Mouse (Mus musculus) liver, adult 2 months (tissue): ENCODE data around the gene Tmprss4. TPM values are rescaled to one million over a fixed set of nuclear protein-coding genes. Genes with fewer than 3 reads are reported as not detected.

Experiments
- DNase-seq: peaks from one replicate; pipeline ENCODE4 v3.0.0-alpha.2; 2011; ENCODE audit warnings: low read depth, low spot score; ENCODE audit errors: extremely low read depth
- H3K27ac ChIP-seq: fragments of 200-500 bp; replicated peaks from 2 replicates; pipeline ENCODE4 v1.5.1; 2012; ENCODE audit warnings: low read depth, mild to moderate bottlenecking, control low read depth, inconsistent platforms, low read length; ENCODE audit not compliant: insufficient read depth
- H3K27me3 ChIP-seq: fragments of 200-500 bp; 2 replicates; pipeline ENCODE4 v1.6.1; 2012; ENCODE audit warnings: mild to moderate bottlenecking, moderate library complexity, low read length, inconsistent platforms; ENCODE audit not compliant: control insufficient read depth, insufficient read depth
- H3K36me3 ChIP-seq: fragments of 200-500 bp; 2 replicates; pipeline ENCODE4 v1.6.1; 2012; ENCODE audit warnings: low read length, inconsistent platforms; ENCODE audit not compliant: control insufficient read depth, insufficient read depth
- H3K4me1 ChIP-seq: fragments of 200-500 bp; 2 replicates; pipeline ENCODE4 v1.6.1; 2011; ENCODE audit warnings: low read length; ENCODE audit not compliant: control insufficient read depth, insufficient read depth
- H3K4me3 ChIP-seq: fragments of 200-500 bp; 2 replicates; pipeline ENCODE4 v1.5.1; 2011; ENCODE audit warnings: low read depth, mild to moderate bottlenecking, control low read depth, low read length, moderate library complexity; ENCODE audit not compliant: insufficient read depth
- H3K79me2 ChIP-seq: fragments of 200-500 bp; 2 replicates; pipeline ENCODE4 v1.6.1; 2012; ENCODE audit warnings: inconsistent platforms, mild to moderate bottlenecking, low read length, moderate library complexity; ENCODE audit not compliant: control insufficient read depth, insufficient read depth
- H3K9ac ChIP-seq: fragments of 200-500 bp; 2 replicates; pipeline ENCODE4 v1.6.1; 2012; ENCODE audit warnings: low read depth, mild to moderate bottlenecking, control low read depth, inconsistent platforms, low read length
- CTCF ChIP-seq: fragments of 200-500 bp; IDR thresholded peaks from 2 replicates; pipeline ENCODE4 v1.5.1; 2011; ENCODE audit warnings: low read depth, low read length, control low read depth
- POLR2A ChIP-seq: fragments of 200-500 bp; IDR thresholded peaks from 2 replicates; pipeline ENCODE4 v1.6.1; 2011; ENCODE audit warnings: low read length, control low read depth; ENCODE audit not compliant: insufficient read depth; ENCODE audit errors: extremely low read depth
- WGBS: fragments of 180-500 bp; shearing (Covaris S2); methylation state at CpG from one replicate; pipeline ENCODE4 v1.1.7; 2018; 5-methylcytosine and 5-hydroxymethylcytosine counted together
- polyA plus RNA-seq: library from polyadenylated mRNA; depleted of rRNA; stranded (reverse); fragments of >200 nt; gene quantifications from 2 replicates; pipeline ENCODE4 v1.2.3, GENCODE M21; 2012
- total RNA-seq: library from RNA; depleted of rRNA; stranded (reverse); fragments of >200 nt; gene quantifications from 2 replicates; pipeline ENCODE4 v1.2.3, GENCODE M21; 2014

Tmprss4 gene
- total and polyA plus RNA-seq, 2 experiments: 0.37 to 0.43 TPM

DNA sequence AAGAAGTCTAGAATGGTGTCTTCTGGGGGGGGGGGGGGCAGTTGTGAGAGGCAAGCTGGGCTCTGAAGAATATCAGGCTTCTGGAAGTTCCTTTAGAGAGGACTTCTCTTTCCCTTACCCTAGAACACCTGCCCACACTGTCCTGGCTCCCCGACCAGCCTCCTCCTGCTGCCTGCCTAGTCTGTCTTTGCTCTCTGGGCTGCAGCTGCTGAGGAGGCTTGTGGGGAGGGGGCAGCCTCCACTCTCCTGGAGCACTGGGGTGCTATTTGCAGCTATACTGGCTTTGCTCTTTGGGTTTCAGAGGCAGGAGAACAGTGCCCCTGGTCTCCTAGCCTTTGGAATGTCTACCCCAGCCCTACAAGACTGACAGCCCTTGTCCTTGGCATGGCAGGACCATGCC is 53.0 kb downstream of the Tmprss4 start:
- DNase-seq: no peak
- Histone ChIP-seq H3K36me3 (no peaks in the 10 kb centered on the region), H3K4me3 (no peak overlapping the region), H3K4me1 (no peaks in the 10 kb centered on the region; the same call in 1 of the 2 replicates), H3K27me3 (no peaks in the 10 kb centered on the region), H3K9ac (no peak overlapping the region), H3K79me2 (no peaks in the 10 kb centered on the region), H3K27ac (no peak overlapping the region)
- WGBS: 61% methylated on average over 1 of the region's 1 CpGs
- TF ChIP-seq CTCF (no peak), POLR2A (no peak)

DNA sequence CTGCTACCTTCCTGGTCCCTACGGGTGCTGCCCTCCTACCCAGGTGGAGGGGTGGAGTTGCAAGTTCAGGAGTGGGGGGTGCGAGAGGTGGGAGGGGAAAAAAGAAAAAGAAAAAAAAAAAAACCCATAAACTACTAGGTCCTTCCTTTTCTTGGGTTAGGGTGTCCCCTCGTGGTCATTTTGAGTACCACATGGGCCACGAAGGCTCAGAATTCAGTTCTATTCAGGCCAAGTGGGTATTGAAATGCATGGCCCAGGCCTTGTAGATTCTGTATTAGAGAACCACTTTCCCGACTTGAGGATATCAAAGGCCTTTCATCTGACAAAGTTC is 57.7 kb downstream of the Tmprss4 start:
- peak; percentile 41 for TF ChIP-seq CTCF
- no peak for TF ChIP-seq POLR2A
- Histone ChIP-seq H3K4me1 (no peaks in the 10 kb centered on the region; the same call in 1 of the 2 replicates), H3K36me3 (no peaks in the 10 kb centered on the region), H3K27me3 (peaks cover 4% of the 10 kb centered on the region; the same call in 1 of the 2 replicates), H3K4me3 (no peak overlapping the region), H3K79me2 (no peaks in the 10 kb centered on the region), H3K27ac (no peak overlapping the region), H3K9ac (no peak overlapping the region)
- WGBS: 1% methylated on average over 5 of the region's 5 CpGs
- peak; percentile 29 for DNase-seq

- DNase-seq: no peak
- Histone ChIP-seq H3K27ac (no peak overlapping the region), H3K36me3 (no peaks in the 10 kb centered on the region), H3K27me3 (peaks cover 4% of the 10 kb centered on the region; the same call in 1 of the 2 replicates), H3K4me1 (no peaks in the 10 kb centered on the region; the same call in 1 of the 2 replicates), H3K9ac (no peak overlapping the region), H3K4me3 (no peak overlapping the region), H3K79me2 (no peaks in the 10 kb centered on the region)
- WGBS: 22% methylated on average over 27 of the region's 27 CpGs
- TF ChIP-seq CTCF (no peak), POLR2A (no peak)
Observed at GRCm38 (mm10) chr9:45145533-45146266, 58.2 kb downstream of the Tmprss4 start.

DNA sequence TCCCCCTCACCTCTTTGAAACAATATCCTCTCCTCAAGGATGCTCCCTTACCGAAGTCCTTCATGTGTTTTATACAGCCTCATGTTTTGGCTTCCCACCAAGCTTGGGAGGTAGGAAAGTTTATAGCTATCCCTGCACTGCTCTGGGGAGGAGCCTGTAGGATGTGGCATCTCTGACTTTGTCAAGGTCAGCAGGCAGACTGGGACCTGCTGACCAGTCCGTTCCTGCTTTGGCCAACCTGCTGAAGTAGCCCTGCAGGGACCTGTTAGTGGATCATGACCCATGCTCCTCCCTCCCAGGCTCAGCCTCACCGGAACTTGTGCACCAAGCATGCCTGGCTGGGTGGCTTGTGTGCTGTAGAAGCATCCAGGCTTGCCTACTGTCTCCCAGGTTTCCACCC is 61.2 kb downstream of the Tmprss4 start:
- Histone ChIP-seq H3K4me3 (no peak overlapping the region), H3K9ac (no peak overlapping the region), H3K36me3 (no peaks in the 10 kb centered on the region), H3K79me2 (no peaks in the 10 kb centered on the region), H3K4me1 (no peaks in the 10 kb centered on the region; the same call in 1 of the 2 replicates), H3K27ac (no peak overlapping the region), H3K27me3 (peaks cover 20% of the 10 kb centered on the region)
- DNase-seq: no peak
- 59% methylated on average over 3 of the region's 3 CpGs for WGBS
- TF ChIP-seq CTCF: no peak
- no peak for TF ChIP-seq POLR2A

- TF ChIP-seq POLR2A (no peak), CTCF (no peak)
- H3K27me3 ChIP-seq: peaks cover 20% of the 10 kb centered on the region
- no peak for DNase-seq
- no peaks in the 10 kb centered on the region for H3K79me2 ChIP-seq
- no peaks in the 10 kb centered on the region for H3K4me1 ChIP-seq
- 76% methylated on average over 7 of the region's 7 CpGs for WGBS
- no peak overlapping the region for H3K9ac ChIP-seq
- no peaks in the 10 kb centered on the region for H3K36me3 ChIP-seq
- H3K4me3 ChIP-seq: no peak overlapping the region
- H3K27ac ChIP-seq: no peak overlapping the region
Observed at GRCm38 (mm10) chr9:45140945-45141344, 62.9 kb downstream of the Tmprss4 start.

DNA sequence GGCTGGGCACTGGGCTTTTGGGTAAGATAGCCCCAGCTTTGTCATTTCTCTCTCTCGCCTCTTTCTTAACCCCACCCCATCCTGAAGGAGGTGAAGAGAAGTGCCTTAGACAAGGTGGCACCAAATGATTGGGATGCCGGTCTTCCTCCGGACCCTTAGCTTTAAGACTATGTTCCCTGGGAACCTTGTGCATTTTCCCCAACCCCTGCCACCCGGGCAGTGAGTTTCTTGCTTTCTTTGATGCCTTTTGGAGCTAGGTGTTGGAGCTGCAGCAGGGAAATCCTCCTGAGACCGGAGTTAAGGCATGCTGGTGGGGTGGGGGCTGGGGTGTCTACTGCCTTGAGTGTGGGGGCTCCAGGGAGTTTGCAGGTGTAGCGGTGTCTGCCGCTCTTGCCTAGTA is 64.8 kb downstream of the Tmprss4 start:
- 45% methylated on average over 7 of the region's 7 CpGs for WGBS
- TF ChIP-seq CTCF (no peak), POLR2A (no peak)
- DNase-seq: no peak
- no peaks in the 10 kb centered on the region for H3K79me2 ChIP-seq
- H3K36me3 ChIP-seq: no peaks in the 10 kb centered on the region
- no peak overlapping the region for H3K9ac ChIP-seq
- no peaks in the 10 kb centered on the region for H3K4me1 ChIP-seq
- H3K27me3 ChIP-seq: peaks cover 16% of the 10 kb centered on the region
- no peak overlapping the region for H3K27ac ChIP-seq
- no peak overlapping the region for H3K4me3 ChIP-seq
